8 mouse cellular contexts compared by ENCODE assay signal in the genomic region with DNA sequence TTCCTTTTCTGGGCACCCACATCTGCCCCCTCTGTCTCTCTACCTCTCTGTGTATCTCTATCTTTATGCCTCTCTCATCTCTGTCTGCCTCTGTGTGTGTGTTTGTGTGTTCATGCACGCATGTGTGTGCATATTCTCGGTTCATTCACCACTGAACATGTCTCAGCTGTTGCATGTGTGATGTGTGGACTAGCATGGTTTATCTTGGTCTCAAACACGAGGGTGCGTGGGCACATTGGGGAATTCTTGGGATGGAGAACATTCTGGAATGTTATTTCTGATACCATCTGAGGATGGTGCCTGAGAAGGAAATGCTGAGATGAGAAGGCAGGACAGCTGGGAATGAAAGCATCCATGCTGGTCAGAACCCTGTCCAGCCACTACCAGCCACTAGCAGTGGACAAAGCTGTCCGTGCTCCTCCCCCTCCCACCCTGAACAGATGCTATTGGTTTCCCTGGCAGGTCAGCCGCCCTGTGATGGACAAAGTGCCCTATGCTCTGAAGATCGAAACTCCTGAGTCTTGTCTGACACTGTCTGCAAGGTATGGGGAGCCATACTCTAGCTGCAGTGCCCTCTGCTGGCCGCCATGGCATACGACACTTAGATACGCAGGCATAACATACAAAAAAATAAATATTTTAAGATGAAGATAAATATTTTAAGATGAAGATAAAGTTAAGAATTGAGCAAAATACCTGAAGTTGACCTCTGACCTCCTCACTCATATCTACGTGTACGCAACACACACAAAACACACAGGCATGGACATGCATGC. TPM values are rescaled to one million over a fixed set of nuclear protein-coding genes. Genes with fewer than 3 reads are reported as not detected.
DNase-seq lines count a peak whose midpoint lies in the region; ATAC-seq and TF ChIP-seq lines count a peak whose summit lies in the region.
"Had no signal": no experiment of that assay in that cellular context is flagged by ENCODE, and none has a peak within 500 bp of the region (broad histone marks: within the 10 kb centered on the region; RNA-seq: fewer than 3 reads in every experiment).

No protein-coding gene starts in this region.

- WGBS in liver, adult 2 months, result 52% methylated on average over 12 of the region's 12 CpGs

- intact Hi-C loops in heart, postnatal 36 days (cut with DNase I), result loop anchor here (5.0 kb wide), 3 partner anchors 74 to 289 kb away; no protein-coding TSS in a partner anchor

- no peak overlapping the region for H3K9ac ChIP-seq in liver, adult 2 months (ENCODE audit: low read depth, low read length)
- H3K9ac ChIP-seq: heart, embryonic 15.5 days had no signal

- TF ChIP-seq CTCF in liver, adult 2 months (IDR thresholded peaks at IDR 0.05; ENCODE audit: low read depth, low read length), result peak; percentile 81

- no peaks in the 10 kb centered on the region for H3K4me1 ChIP-seq in liver, adult 2 months (ENCODE audit: control insufficient read depth, insufficient read depth, low read length)

- peak; percentile 47; the same call in 1 of the 2 replicates for ATAC-seq in common myeloid progenitor, adult 5-6 weeks (replicated peaks; ENCODE audit: low read depth, poor library complexity, severe bottlenecking)

- no peak overlapping the region for H3K27ac ChIP-seq in liver, adult 2 months (replicated peaks; ENCODE audit: insufficient read depth, low read depth, low read length)
- H3K27ac ChIP-seq: heart, embryonic 15.5 days had no signal

- peak; percentile 55 to 62 for DNase-seq in right cerebral cortex, adult 2 months (ENCODE audit: low spot score in 2 of 2)
- DNase-seq in right cerebral cortex, adult 18-20 months, result no peak
- peak; percentile 59 for DNase-seq in ZHBTc4 (ENCODE audit: low read depth, low spot score)
- DNase-seq in heart, postnatal 36 days, result peak; percentile 50 to 70
- no peak for DNase-seq in liver, adult 2 months (ENCODE audit: extremely low read depth, low read depth, low spot score)
- DNase-seq in ovary, postnatal 36 days (ENCODE audit: low spot score), result peak; percentile 51

- TF ChIP-seq POLR2A in liver, adult 2 months (IDR thresholded peaks at IDR 0.05; ENCODE audit: extremely low read depth, insufficient read depth, low read length), result no peak

- H3K4me3 ChIP-seq in liver, adult 2 months (ENCODE audit: insufficient read depth, low read depth, low read length), result no peak overlapping the region
- H3K4me3 ChIP-seq: heart, embryonic 15.5 days had no signal

- H3K79me2 ChIP-seq in liver, adult 2 months (ENCODE audit: control insufficient read depth, insufficient read depth, low read length), result no peaks in the 10 kb centered on the region

- H3K27me3 ChIP-seq in liver, adult 2 months (ENCODE audit: control insufficient read depth, insufficient read depth, low read length), result no peaks in the 10 kb centered on the region
- H3K27me3 ChIP-seq: heart, embryonic 15.5 days had no signal

- no peaks in the 10 kb centered on the region for H3K36me3 ChIP-seq in liver, adult 2 months (ENCODE audit: control insufficient read depth, insufficient read depth, low read length)
- H3K36me3 ChIP-seq: heart, embryonic 15.5 days had no signal

RNA-seq across cellular contexts. Expression of a gene that starts 25.3 kb away (rescaled TPM):
- 60.5 and 66.0 TPM in 2 replicates for total RNA-seq in common myeloid progenitor, adult 5-6 weeks (2017)
- total RNA-seq in heart, postnatal 36 days (2021), result 10 to 100 TPM; 23.1 to 26.3 TPM
- total RNA-seq in liver, adult 2 months (2014; rRNA removed), result 16.3 and 18.4 TPM in 2 replicates
- 4.8 and 5.2 TPM in 2 replicates for polyA plus RNA-seq in liver, adult 2 months (2012; rRNA removed)

Comparison
In these comparisons a context has a peak if more than half of its experiments do, and no peak if none do; other contexts are left out.
1. DNase-seq: peak in right cerebral cortex, adult 2 months (2 of 2), ZHBTc4 (single experiment), heart, postnatal 36 days (2 of 2) and ovary, postnatal 36 days (single experiment); none in right cerebral cortex, adult 18-20 months (single experiment) and liver, adult 2 months (single experiment).